Mouse (Mus musculus) natural killer cell, adult 2 months (primary cell): Measurements from ENCODE around the gene 4921504E06Rik.
A peak's percentile ranks its signal among the peaks of the same experiment; 100 is the strongest.

Experiments
- DNase-seq, 2 experiments: peaks; one replicate each; pipeline ENCODE4 v3.0.0; 2022; ENCODE audit warnings: low spot score in 2 of 2

Gene 4921504E06Rik

DNA sequence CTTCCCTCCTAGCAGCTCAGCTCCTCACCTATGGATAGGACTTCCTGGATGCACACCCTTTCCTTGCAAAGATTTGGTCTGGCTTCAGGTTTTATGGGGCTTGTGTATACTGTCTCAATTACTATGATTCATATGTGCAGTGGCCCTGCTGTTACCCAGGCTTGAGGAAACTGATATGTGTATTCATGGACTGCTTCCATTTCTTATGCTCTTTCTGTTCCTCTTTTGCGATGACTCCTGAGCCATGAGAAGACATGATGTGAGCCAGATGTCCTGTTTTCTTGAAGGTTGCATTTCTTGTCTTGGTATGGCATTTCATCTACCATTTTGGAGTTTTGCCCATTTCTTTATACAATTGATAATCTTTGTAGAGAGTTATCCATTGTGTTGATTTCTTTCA is 48.0 kb downstream of the 4921504E06Rik start:
- no peak for DNase-seq

GRCm38 (mm10) chr2:19490262-19490661 is 63.5 kb downstream of the 4921504E06Rik start:
- DNase-seq, result no peak

GRCm38 (mm10) chr2:19461940-19462339 is 91.8 kb downstream of the 4921504E06Rik start:
- no peak for DNase-seq

DNA sequence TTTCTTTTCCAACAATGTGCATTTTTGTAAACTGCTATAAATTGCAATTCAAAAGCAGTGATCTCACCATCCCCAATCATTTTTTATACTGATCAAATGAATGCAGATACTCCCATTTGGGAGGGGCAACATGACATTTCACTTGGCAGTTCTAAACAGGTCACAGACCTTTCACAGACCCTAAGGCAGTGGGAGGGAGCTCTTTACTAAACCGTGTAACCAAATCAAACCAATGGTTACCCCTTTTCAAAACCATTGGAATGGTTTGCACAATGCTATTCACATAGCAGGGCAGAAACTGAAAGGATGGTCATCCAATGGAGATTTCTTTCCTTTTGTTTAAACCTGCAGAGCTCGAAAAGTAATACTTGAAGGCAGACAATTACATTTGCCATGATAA is 94.9 kb downstream of the 4921504E06Rik start:
- no peak for DNase-seq

GRCm38 (mm10) chr2:19455857-19456482 is 97.7 kb downstream of the 4921504E06Rik start:
- DNase-seq, result no peak

DNA sequence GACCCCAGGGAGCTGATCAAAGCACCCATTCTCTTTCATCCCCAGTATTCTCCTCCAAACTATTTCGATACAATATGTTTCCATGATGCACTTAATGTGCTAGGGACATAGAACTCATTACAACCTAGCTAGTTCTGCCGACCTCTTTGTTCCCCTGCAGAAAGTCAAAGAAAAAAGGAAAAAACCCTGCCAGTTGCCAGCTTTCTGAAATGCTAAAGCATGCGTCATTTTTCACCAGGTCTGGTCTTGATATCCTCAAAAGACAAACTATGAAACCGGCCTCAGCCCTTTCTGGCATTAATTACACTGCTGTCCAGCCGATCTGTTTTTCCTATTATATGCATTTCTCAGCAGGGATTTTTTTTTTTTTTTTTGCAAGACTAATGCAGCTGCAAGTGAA is 98.5 kb downstream of the 4921504E06Rik start:
- DNase-seq, result no peak

GRCm38 (mm10) chr2:19452531-19453055 is 101.1 kb downstream of the 4921504E06Rik start:
- DNase-seq, result no peak

GRCm38 (mm10) chr2:19449308-19449707 is 104.4 kb downstream of the 4921504E06Rik start:
- no peak for DNase-seq

GRCm38 (mm10) chr2:19448042-19448700 is 105.5 kb downstream of the 4921504E06Rik start:
- DNase-seq, result no peak

DNA sequence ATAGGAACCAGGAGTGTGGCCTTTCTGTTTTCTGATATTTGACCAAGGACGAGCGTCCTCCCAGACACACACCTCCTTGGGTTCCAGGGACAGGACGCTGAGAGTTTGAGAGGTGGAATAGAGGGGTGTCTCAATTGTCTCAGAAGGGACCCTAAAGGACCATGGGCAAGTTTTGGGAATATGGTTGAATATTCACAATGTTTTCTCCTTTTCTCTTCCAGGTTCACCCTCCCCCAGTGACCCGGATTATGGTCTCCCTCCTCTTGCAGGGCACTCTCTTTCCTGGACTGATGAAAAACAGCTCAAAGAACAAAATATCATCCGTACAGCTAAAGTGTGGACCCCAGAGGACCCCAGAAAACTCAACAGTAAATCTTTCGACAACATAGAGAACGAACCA is 107.0 kb downstream of the 4921504E06Rik start:
- DNase-seq, result no peak

DNA sequence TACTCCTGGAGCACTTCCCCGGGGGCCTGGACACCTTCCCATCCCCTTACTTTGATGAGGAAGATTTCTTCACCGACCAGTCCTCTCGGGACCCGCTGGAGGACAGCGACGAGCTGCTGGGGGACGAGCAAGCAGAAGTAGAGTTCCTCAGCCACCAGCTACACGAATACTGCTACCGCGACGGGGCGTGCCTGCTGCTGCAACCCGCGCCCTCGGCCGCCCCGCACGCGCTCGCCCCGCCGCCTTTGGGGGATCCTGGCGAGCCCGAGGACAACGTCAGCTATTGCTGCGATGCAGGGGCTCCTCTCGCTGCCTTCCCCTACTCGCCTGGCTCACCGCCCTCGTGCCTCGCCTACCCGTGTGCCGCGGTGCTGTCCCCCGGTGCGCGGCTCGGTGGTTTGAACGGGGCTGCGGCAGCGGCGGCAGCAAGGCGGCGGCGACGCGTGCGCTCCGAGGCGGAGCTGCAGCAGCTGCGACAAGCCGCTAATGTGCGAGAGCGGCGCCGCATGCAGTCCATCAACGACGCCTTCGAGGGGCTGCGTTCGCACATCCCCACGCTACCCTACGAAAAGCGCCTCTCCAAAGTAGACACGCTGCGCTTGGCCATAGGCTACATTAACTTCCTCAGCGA is 107.7 kb downstream of the 4921504E06Rik start:
- DNase-seq, result no peak

- DNase-seq, result no peak
These were observed 108.5 kb downstream of the 4921504E06Rik start, which contains the start of gene Ptf1a for GRCm38 (mm10) chr2:19444931-19445831. Gene Ptf1a (plus strand): TSS chr2:19445663.

DNA sequence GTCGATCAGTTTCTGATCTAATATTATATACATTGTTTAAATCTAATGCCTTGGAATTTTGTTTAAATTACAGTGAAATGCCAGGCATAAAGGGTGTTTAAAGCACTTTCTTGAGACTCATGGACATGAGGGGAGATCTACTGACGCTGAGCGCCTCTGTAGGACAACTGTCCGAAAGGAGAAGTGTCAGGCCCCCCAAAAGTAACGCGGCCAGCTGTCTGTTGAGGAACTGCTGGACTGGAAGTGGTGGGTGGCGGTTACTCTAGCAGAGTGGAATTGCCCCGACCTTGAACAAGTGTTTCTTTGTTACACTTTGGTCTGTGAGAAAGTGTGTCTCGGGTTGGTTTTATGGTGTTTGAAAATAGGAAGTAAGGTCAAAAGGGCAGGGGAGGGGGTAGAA is 109.4 kb downstream of the 4921504E06Rik start:
- no peak for DNase-seq

DNA sequence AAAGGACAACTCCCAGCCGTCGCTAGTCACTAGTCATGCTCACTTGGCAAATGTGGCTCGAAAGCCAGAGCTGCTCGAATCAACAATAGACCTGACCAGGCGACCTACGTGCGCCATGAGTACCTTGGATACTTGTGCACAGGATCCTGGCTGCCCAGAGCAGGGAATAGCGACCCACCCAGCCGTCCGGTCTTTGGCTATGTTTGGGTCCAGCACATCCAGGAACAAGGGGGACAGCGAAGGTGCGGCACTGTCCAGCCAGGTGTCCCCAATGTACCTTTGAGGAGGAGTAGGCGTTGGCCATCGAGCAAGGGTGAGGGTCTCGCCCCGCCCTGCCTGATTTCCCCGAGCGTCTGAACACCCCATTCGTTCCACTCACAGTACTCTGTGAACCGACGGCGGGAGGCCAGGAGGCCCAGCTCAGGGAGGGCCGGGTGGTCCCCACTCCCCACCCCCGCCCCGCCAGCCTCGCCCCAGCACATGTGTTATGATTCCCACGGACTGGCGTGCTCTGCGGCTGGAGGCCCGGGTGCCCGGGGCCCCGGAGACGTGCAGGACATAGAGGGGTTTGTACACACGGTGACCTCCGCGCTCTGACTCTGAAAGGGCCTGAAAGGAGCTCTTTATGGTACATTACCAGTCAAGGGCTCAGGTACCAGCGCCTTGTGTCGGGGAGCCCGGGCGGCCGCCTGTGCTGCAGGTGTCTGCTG is 121.9 kb downstream of the 4921504E06Rik start:
- DNase-seq, result no peak

- peak in 1 of 2 experiments; percentile 7 for DNase-seq
These were observed 122.5 kb downstream of the 4921504E06Rik start for GRCm38 (mm10) chr2:19431186-19431585.

- DNase-seq, result no peak
These were observed 123.0 kb downstream of the 4921504E06Rik start for GRCm38 (mm10) chr2:19430746-19431145.

- no peak for DNase-seq
These were observed 123.7 kb downstream of the 4921504E06Rik start for GRCm38 (mm10) chr2:19429691-19430690.

DNA sequence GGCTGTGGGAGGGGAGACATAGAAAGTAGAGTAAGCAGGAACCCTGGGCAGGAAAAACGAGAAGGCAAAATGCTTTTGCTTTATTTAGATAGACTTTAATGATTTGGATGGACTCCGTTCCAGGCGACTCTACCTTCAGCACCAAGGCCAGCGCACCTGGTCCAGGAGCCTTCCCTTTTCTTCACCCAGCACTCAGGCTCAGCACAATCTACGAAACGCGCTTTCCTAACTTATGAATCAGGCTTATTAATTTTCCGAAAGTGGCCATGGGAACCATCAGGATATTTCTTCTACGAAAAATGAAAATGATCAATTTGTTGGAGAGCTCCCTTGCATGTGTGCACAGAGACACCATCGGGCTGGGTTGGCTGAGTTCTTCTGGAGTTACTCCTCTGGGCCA is 124.7 kb downstream of the 4921504E06Rik start:
- DNase-seq, result no peak

GRCm38 (mm10) chr2:19423086-19423485 is 130.6 kb downstream of the 4921504E06Rik start:
- no peak for DNase-seq

DNA sequence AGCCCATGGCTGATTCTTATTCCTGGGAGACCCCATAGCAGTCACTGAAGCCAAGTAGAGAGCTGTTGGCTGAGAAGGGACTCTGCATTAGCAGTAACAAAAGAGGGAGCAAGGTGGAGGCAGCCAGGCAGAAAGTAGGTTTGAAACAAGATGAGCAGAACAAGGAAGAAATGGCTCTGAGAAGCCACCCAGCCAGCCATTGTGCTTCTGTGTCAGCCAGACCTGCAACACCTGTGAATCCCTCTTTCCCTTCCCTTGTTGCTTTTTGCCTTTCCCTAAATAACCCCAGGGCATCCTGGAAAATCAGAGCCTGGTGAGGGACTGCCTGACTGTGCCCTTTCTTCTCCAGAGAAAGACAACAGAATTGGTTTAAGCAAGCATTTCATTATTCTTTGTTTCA is 131.5 kb downstream of the 4921504E06Rik start:
- DNase-seq, result no peak
